Mouse (Mus musculus) forelimb bud, embryonic 11.5 days (tissue): ENCODE measurements around the gene Hhatl.

ENCODE experiments used
- DNase-seq: peaks from one replicate; pipeline ENCODE4 v3.0.0-alpha.2; 2012; ENCODE audit warnings: low read depth, low spot score

Gene Hhatl

DNA sequence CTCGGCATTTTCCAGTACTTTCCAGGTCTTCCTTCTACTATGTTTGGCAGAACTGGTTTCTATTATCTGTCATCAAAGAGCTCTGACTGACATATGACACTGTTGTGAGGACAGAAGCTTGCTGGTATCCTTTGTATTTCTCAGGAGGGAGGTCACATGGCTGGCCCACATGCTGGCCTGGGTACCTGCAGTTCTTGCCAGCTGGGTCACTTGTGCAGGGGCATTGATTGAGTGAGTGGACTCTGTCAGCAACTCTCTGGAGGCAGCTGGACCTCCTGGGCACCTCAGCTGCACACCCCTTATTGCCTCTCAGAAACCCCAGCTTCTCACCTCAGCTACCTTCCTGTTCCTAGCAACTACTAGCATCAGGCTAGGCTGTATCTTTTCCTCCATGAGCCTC, 15.2 kb upstream of the Hhatl start:
- no peak for DNase-seq

DNA sequence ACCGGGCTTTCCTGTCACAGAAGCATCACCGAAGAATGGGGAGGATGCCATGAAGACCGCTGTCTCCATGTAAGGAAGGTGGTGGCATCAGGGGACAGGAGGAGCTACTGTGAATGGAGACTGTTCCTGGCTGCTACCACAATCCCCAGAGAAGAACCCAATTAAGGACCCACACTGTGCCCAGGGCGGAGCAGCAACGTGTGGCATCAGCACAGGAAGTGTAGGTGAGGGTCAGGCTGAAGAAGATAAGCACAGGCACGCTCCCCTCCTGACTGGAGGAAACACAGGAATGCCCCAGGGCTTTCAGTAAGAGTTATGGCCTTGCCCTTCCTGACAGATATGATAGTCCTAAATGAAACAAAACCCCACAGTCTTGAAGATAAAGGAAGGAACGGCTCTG, 10.4 kb upstream of the Hhatl start:
- DNase-seq, result no peak

DNA sequence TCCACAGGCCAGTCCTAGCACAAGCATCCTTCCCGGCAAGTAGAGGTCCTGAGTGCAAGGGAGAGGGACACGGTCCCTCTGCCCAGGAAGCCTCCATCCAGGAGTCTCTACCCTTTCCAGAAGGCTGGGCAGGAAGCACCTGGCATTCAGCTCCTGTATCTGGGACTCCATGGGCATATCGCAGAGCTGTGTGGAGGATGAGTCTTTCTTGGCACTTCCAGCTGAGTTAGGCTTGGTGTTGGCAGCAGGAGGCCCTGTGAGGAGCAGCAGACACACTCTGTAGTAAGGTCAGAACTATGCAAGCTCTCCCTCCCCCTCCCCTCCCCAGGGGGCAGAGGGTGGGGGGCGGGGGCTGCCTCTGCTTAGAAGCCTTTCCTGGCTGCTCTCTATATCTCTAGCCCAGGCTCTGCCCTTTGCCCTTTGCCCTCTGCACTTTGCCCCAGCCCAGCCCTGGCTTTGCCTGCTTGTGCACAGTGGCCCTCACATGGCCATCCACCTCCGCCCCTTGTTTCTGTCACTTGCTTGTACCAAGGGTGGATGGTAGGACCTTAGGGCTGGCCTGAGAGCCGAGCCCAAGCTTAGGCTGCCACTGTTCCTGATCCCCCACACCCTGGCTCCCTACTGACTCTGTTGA, 6.7 kb upstream of the Hhatl start:
- DNase-seq, result no peak

DNA sequence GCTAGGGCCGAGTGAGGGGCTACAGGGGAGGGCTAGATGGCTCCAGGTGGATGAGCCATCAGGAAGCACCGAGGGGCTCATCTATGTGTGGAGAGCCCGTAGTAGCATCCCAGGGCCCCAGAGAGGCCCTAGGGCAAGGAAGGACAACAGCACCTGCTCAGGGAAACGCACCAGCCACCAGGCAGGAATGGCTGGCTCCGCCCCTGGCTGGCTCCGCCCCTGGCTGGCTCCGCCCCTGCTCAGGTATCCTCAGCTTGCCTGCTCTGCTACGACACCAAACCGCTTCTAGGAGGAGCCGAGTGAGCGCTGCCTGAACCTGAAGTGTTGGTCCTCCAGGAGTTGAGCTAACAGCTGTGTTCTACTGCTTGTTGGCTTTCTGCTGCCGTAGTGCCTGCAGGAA, 5.4 kb upstream of the Hhatl start:
- DNase-seq, result no peak

DNA sequence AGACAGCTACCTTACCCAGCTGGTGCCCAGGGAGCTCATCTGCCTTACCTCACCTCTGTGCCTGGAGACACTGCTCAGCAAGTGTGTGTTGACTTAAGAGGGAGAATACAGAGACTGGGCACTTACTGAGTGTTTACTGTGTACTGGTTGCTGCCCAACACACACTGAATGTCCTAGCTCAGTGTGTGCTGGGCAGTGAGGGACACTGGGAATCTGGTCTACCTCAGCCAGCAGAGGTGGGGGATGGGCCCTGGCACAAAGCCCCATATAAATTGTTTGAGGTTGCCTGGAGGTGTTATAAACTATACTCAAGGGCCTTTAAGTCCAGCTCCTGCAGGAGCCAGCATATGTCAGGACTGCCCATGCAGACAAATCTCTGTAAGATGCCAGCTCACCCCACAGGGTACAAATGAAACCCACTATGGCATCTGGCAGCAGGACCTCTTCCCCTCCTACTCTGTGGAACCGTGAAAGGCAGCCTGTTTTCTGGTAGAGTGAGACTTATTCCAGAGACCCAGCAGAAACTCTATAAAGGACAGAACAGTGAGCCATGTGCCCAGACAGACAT, 2.7 kb upstream of the Hhatl start:
- DNase-seq, result no peak

DNA sequence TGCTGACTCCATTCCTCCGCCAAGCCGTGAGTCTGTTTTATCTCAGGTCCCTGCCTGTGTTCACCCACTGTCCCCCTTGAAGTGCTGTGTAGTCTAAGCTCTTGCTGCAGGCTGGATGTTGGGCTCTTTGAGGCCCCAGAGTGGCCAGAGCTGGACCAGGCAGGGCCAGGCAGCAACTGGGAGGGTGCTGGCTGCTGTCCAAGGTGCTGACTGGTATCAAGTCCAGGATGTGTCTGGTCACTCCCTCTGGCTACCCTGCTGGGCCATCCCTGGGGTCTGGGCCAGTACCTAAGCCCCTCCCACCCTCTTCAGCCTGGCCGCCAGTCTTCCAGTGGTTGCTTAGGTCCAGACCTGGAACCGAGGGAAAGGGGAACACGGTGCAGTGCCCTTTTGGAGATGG, 1.1 kb downstream of the Hhatl start:
- DNase-seq, result peak; percentile 73

DNA sequence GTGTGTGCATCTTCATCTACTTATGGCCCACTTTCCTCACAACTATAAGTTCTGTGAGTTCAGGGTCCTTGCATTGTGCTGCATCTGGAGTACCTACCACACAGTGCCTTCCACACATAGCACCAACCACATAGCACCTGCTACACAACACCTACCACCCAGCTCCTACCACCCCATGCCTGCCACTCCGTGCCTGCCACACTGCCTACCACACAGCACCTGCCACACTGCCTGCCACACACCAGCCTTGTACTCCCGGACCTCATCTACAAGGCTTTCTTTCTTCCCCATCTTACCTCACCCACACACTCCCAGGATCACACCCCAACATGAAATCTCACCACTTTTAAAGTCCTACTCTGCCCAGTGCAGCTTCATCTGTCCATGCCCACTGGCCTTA, 5.9 kb downstream of the Hhatl start:
- DNase-seq, result no peak

DNA sequence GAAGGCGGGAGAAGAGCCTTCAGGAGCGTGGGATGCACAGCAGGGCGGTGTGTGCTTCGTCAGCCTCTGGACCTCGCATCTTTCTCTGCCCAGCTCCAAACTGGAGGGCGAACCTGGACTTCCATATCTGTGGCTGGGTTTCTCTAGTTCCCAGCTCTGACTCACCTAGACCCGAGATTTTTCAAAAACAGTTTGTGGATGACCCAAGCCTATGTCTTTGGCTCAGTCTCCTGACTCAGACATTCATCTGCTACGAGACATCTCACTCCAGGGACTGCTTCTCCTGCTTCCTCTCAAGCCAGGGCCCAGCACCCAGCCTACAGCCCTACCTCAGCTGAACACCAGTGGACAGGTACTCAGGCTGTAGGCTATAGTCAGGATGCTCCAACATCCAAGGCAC, 7.0 kb downstream of the Hhatl start:
- DNase-seq, result no peak

DNA sequence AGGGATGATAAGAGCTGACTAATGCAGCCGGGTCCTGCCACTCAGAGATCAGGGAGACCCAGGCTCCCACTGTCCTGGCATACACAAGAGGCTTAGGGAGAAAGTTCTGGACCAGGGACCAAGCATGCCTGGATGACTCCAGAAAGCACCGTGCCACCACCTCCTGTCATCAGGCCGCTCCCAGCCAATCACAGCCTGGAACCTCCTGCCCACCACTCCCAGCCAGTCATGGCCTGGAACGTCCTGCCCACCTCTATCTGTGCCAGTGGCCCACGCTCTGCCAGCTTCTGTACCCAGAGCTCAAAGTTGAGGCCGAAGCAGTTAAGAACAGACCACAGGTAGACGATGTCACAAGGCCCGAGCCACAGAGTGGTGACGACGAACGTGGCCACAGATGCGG, 7.5 kb downstream of the Hhatl start:
- no peak for DNase-seq

DNA sequence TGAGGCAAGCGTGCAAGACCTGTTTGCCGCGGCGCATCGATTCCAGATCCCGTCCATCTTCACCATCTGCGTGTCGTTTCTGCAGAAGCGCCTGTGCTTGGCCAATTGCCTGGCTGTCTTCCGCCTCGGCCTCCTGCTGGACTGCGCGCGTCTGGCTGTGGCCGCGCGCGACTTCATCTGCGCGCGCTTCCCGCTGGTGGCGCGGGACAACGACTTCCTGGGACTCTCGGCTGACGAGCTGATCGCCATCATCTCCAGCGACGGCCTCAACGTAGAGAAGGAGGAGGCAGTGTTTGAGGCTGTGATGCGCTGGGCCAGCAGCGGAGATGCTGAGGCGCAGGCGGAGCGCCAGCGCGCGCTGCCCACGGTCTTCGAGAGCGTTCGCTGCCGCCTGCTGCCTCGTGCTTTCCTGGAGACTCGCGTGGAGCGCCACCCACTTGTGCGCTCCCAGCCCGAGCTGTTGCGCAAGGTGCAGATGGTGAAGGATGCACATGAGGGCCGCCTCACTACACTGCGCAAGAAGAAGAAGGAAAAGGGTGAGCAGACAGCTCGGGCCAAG, 14.2 kb downstream of the Hhatl start:
- no peak for DNase-seq

DNA sequence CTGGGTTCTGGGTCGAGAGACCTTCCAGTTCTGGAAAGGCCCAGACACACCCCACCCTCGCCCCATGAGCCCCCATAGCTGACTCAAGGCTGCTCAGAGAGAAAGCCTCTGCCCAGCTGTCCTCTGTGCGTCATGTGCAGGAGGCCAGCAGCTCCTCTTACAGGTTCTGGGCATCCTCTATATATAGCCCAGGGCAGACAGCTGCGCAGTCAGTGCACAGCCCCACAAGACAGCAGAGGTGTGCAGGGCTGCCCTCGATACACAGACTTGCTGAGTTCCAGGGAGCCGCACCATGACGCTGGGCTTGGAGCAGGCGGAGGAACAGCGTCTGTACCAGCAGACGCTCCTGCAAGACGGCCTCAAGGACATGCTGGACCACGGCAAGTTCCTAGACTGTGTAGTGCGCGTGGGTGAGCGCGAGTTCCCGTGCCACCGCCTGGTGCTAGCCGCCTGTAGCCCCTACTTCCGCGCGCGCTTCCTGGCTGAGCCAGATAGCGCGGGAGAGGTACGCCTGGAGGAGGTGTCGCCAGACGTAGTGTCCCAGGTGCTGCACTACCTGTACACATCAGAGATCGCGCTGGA, 14.7 kb downstream of the Hhatl start, which contains the start of gene Klhl40:
Gene Klhl40 (plus strand): TSS at position 124 of the 582 bp plus-strand sequence.
- no peak for DNase-seq

DNA sequence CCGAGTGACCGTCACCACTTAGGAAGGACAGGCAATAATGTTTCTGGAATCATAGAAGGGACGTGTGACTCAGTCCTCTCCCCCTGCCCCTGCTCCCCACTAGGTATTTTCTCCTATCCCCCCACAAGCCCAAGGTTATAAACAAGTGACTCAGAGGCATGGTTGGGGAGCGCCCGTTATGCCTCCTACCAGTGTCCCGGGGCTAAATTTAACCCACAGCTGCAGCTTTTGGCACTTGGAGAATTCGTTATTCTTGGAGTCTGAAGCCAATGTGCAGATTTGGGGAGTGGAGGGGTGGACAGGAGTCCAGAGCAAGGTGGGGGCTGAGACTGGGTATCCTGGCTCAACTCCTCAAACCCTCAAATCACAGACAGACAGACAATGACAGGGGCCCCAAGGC, 15.8 kb downstream of the Hhatl start:
- no peak for DNase-seq

DNA sequence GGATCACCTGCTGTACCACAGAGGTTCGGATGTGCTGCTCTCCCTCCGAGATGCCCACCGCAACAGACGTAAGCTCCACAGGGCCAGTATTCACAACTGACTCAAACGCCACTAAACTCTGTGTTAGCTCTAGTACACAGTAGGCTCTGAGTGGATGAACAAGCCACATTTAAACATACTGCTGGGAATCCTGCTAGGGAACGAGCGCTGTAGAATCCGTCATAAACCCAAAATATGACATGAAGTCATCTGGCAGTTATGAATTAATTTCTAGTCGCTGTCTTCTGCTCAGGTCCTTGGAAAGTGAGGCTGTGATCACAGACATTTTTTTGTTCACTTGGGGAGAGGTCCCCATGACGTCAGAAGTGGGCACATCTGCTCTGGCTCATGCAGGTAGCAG, 16.4 kb downstream of the Hhatl start:
- no peak for DNase-seq

DNA sequence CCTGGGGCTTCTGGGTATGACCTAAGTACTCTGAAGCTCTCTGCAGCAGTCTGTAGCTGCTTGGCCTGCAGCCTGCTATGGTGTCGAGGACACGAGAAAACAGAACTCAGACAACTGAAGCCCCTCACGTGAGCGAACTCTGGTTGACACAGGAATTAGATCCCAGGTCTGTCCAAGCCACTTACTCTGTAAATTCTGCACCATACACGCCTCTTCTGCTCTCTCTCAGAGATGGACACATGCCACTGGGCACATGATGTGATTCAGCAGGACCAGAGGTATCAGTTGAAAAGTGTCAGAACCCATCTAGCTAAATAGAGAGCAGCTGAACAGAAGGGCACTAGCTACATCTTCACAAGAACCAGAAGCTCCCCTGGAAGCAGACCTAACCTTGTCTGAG, 19.9 kb downstream of the Hhatl start:
- no peak for DNase-seq

DNA sequence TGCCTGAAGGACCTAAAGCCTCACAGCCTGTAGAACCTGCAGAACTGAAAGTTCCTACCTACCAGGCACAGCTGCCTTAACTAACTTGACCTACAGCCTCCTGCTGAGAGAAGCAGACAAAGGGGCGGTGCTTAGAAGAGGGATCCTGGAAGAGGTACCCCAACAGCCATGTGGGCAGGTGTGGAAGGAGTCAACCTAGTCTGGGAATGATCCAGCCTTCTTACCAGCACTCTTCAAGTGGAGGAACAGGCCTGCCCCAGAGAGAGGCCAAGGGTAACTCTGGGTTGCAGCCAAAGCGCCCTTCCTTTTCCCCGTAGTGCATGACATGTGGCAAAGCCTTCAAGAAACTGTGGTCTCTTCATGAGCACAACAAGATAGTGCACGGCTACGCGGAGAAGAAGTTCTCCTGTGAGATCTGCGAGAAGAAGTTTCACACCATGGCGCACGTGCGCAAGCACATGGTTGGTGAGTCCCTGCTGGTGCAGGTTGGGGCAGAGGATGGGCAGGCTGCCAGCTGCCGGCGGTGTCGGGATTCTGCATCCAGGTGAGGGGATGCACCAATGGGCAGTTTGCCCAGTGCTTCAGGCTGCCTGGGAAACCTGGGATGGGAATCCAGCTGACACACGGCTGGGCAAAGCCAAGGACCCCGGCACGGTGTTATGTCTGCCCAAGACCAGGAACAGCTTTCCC, 27.0 kb downstream of the Hhatl start:
- DNase-seq, result no peak

DNA sequence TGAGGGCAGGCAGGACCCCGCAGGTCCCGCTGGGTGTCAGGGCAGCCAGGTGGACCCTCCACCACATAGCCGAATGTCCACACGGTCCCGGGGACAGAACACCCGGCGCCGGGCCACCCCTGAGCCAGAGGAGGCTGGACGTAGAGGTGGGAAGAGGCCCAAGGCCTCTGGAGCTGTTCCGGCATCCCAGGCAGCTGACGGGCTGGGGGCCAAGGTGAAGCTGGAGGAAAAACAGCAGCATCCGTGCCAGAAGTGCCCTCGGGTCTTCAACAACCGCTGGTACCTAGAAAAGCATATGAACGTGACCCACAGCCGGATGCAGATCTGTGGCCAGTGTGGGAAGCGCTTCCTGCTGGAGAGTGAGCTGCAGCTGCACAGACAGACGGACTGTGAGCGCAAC, 28.6 kb downstream of the Hhatl start:
- DNase-seq, result no peak

DNA sequence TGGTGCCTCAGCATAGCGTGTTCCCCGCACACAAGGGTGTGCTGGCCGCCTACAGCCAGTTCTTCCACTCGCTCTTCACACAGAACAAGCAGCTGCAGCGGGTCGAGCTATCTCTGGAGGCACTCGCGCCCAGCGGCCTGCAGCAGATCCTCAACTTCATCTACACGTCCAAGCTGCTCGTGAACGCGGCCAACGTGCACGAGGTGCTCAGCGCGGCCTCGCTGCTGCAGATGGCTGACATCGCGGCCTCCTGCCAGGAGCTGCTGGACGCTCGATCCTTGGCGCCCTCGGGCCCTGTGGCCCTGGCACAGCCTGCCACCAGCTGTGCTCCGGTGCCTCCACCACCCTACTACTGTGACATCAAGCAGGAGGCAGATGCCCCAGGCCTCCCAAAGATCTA, 29.5 kb downstream of the Hhatl start:
- DNase-seq, result no peak

DNA sequence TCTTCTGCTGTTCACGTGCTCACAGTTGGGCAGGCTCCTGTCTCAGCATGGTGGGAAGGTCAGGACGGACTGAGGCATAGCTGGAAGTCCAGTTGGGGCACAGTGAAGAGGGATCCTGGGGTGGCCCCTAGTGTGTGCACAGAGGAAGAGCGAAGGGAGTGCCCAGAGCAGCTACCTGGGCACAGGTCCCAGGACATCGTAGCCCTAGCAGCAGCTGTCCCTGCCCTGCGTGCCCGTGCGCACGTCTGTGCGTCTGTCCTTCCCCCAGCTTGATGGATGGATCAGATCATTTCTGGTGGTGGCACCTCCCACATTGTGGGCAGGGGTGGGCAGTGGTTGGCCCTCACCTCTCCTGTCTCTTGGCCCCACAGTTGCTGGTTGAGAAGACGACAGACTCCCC, 30.1 kb downstream of the Hhatl start:
- DNase-seq, result no peak

DNA sequence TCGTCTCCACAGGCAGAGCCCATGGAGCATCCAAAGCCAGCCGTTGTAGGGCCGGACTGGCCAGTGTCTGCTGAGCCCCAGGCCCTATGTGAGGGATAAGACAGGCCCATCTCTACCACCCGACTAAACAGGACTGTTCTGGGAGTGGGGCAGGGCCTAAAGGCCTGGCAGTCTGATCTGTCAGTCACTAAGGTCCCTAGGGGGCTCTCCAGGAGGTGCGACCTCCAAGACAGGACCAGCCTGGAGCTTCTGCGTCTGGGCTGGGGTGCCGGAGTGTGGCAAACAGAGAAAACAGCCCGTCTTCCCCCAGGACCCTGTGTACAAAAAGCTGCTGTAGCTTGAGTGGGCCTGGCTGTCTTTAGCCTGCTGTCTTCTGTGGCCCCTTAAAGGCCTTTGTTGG, 30.5 kb downstream of the Hhatl start:
- DNase-seq, result no peak

DNA sequence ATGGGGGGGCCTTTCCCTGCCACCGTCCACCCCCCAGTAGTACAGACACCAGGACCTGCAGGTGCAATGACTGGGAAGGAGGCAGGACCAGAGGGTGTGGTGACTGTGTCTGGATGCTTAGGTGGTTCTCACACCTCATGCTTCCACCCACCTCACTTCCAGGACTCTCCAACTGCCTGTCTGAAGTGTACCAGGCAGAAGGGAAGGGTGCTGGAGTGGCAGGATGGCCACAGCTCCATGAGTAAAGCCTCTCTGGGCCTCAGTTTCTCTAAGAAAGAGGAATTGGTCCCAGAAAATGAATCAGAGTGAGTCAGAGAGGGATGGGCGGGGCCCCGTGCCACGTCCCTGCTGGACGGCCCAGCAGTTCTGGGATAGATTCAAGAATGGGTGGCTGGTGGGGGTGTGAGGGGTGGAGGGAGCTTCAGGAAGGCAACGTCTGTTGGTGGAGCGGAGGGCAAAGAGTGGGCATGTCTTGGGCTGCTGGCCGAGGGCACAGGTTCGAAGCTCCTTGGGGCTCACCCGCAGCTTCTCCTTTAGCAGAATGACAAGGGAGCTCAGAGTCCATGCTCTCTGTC, 31.1 kb downstream of the Hhatl start:
- no peak for DNase-seq

DNA sequence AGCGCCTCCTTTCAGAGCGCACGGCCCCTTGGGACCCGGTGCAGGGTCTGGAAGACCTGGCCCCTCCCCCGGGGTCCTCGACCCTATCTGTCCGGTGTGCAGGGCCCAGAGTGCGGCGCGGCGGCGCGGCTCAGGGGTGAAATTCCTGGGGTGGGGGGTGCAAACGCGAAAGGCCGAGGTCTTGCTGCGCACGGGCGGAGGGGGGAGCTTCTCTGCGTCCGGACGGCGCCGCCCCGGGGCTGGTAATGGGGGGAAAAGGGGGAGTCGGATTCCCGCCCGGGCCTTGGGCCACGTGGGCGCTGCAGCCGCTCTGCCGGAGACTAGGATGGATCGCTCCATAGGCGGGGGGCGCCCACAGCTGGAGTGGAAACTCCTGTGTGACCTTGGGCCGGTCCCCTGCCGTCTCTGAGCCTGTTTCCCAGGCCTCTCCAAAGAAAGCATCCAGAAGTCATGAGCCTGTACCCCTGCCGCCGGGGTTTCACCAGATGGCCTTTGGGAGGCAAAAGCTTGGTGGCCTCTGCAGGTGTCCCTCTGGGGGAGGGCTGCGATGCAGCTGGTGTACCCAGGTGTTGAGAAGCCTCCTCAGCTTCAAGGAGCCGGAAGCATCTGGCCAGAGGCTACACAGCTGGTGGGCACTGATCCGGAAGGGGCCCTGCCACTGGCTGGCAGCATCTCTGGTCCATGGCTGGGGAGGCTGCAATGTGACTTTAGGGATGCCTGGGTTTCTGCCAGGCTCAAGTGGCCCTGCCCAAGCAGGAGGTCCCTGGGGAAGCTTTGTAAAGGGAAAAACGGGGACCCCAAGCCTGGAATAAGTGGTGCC, 31.8 kb downstream of the Hhatl start:
- peak; percentile 86 for DNase-seq
